Mouse (Mus musculus): ENCODE measurements at regions not wholly inside any gene's neighbourhood (a gene's known extent, or its start where the extent isn't known, plus 50 kb on each side); places are given as distances from the start of the nearest gene placed in this dataset.

GRCm38 (mm10) chr16:74517888-74518287 lies 106.3 kb upstream of the Robo2 start:
- no peak overlapping the region for H3K27ac ChIP-seq (ENCODE audit: low read length)
- no peak overlapping the region for H3K9ac ChIP-seq (replicated peaks; ENCODE audit: low read depth)
- H3K4me3 ChIP-seq (ENCODE audit: low read depth, low read length), result no peak overlapping the region
- no peaks in the 10 kb centered on the region for H3K4me1 ChIP-seq (ENCODE audit: insufficient read depth, low read depth, low read length)
- H3K4me2 ChIP-seq (replicated peaks; ENCODE audit: low read depth, low read length), result no peak overlapping the region
- 84% methylated on average over 1 of the region's 1 CpGs for WGBS
- DNase-seq (ENCODE audit: low spot score) (no peak), ATAC-seq (no peak)
- no peaks in the 10 kb centered on the region for H3K27me3 ChIP-seq (replicated peaks; ENCODE audit: insufficient read depth, low read length)
- TF ChIP-seq EP300 (IDR thresholded peaks at IDR 0.05), result no peak
- H3K9me3 ChIP-seq (ENCODE audit: low read length), result no peaks in the 10 kb centered on the region
- no peaks in the 10 kb centered on the region for H3K36me3 ChIP-seq (ENCODE audit: insufficient read depth, low read length)

GRCm38 (mm10) chr16:74517374-74517773 lies 105.7 kb upstream of the Robo2 start:
- WGBS, result 63% methylated on average over 4 of the region's 4 CpGs
- TF ChIP-seq EP300 (IDR thresholded peaks at IDR 0.05) (no peak), CTCF (IDR thresholded peaks at IDR 0.05) (no peak)

GRCm38 (mm10) chr16:74514481-74514880 lies 102.9 kb upstream of the Robo2 start:
- DNase-seq (ENCODE audit: low spot score) (no peak), ATAC-seq (no peak)
- Histone ChIP-seq H3K4me2 (replicated peaks; ENCODE audit: low read depth, low read length) (no peak overlapping the region), H3K9me3 (ENCODE audit: low read length) (no peaks in the 10 kb centered on the region), H3K36me3 (ENCODE audit: insufficient read depth, low read length) (no peaks in the 10 kb centered on the region), H3K4me3 (ENCODE audit: low read depth, low read length) (no peak overlapping the region), H3K9ac (replicated peaks; ENCODE audit: low read depth) (no peak overlapping the region), H3K27ac (ENCODE audit: low read length) (no peak overlapping the region), H3K4me1 (ENCODE audit: insufficient read depth, low read depth, low read length) (no peaks in the 10 kb centered on the region), H3K27me3 (replicated peaks; ENCODE audit: insufficient read depth, low read length) (no peaks in the 10 kb centered on the region)
- WGBS, result 56% methylated on average over 4 of the region's 4 CpGs
- TF ChIP-seq EP300 (IDR thresholded peaks at IDR 0.05), result no peak
- TF ChIP-seq CTCF (IDR thresholded peaks at IDR 0.05), result no peak

More at GRCm38 (mm10) chr16:74517374-74517773, 105.7 kb upstream of the Robo2 start:
- no peaks in the 10 kb centered on the region for H3K9me3 ChIP-seq (ENCODE audit: low read length)
- H3K4me3 ChIP-seq (ENCODE audit: low read depth, low read length), result no peak overlapping the region
- no peak overlapping the region for H3K4me2 ChIP-seq (replicated peaks; ENCODE audit: low read depth, low read length)
- DNase-seq (ENCODE audit: low spot score) (peak; percentile 8), ATAC-seq (no peak)
- H3K27ac ChIP-seq (ENCODE audit: low read length), result no peak overlapping the region
- no peak overlapping the region for H3K9ac ChIP-seq (replicated peaks; ENCODE audit: low read depth)
- H3K4me1 ChIP-seq (ENCODE audit: insufficient read depth, low read depth, low read length), result no peaks in the 10 kb centered on the region
- H3K27me3 ChIP-seq (replicated peaks; ENCODE audit: insufficient read depth, low read length), result no peaks in the 10 kb centered on the region
- H3K36me3 ChIP-seq (ENCODE audit: insufficient read depth, low read length), result no peaks in the 10 kb centered on the region

- no peak for DNase-seq (ENCODE audit: low spot score)
- ATAC-seq, result no peak
- Histone ChIP-seq H3K36me3 (ENCODE audit: insufficient read depth, low read length) (no peaks in the 10 kb centered on the region), H3K9me3 (ENCODE audit: low read length) (no peaks in the 10 kb centered on the region), H3K27me3 (replicated peaks; ENCODE audit: insufficient read depth, low read length) (no peaks in the 10 kb centered on the region), H3K4me3 (ENCODE audit: low read depth, low read length) (no peak overlapping the region), H3K4me2 (replicated peaks; ENCODE audit: low read depth, low read length) (no peak overlapping the region), H3K27ac (ENCODE audit: low read length) (no peak overlapping the region), H3K9ac (replicated peaks; ENCODE audit: low read depth) (no peak overlapping the region), H3K4me1 (ENCODE audit: insufficient read depth, low read depth, low read length) (no peaks in the 10 kb centered on the region)
- 95% methylated on average over 1 of the region's 1 CpGs for WGBS
- TF ChIP-seq CTCF (IDR thresholded peaks at IDR 0.05) (no peak), EP300 (IDR thresholded peaks at IDR 0.05) (no peak)
Measured at GRCm38 (mm10) chr16:74510383-74510782, 98.8 kb upstream of the Robo2 start.

GRCm38 (mm10) chr16:74509489-74509888 lies 97.9 kb upstream of the Robo2 start:
- Histone ChIP-seq H3K4me1 (ENCODE audit: insufficient read depth, low read depth, low read length) (no peaks in the 10 kb centered on the region), H3K9ac (replicated peaks; ENCODE audit: low read depth) (no peak overlapping the region), H3K4me3 (ENCODE audit: low read depth, low read length) (no peak overlapping the region), H3K27ac (ENCODE audit: low read length) (no peak overlapping the region), H3K4me2 (replicated peaks; ENCODE audit: low read depth, low read length) (no peak overlapping the region), H3K9me3 (ENCODE audit: low read length) (no peaks in the 10 kb centered on the region), H3K36me3 (ENCODE audit: insufficient read depth, low read length) (no peaks in the 10 kb centered on the region), H3K27me3 (replicated peaks; ENCODE audit: insufficient read depth, low read length) (no peaks in the 10 kb centered on the region)
- 91% methylated on average over 2 of the region's 2 CpGs for WGBS
- DNase-seq (ENCODE audit: low spot score) (no peak), ATAC-seq (no peak)
- no peak for TF ChIP-seq CTCF (IDR thresholded peaks at IDR 0.05)
- TF ChIP-seq EP300 (IDR thresholded peaks at IDR 0.05), result no peak

- Histone ChIP-seq H3K9ac (replicated peaks; ENCODE audit: low read depth) (no peak overlapping the region), H3K4me1 (ENCODE audit: insufficient read depth, low read depth, low read length) (no peaks in the 10 kb centered on the region), H3K27me3 (replicated peaks; ENCODE audit: insufficient read depth, low read length) (no peaks in the 10 kb centered on the region), H3K4me2 (replicated peaks; ENCODE audit: low read depth, low read length) (no peak overlapping the region), H3K9me3 (ENCODE audit: low read length) (no peaks in the 10 kb centered on the region), H3K4me3 (ENCODE audit: low read depth, low read length) (no peak overlapping the region), H3K36me3 (ENCODE audit: insufficient read depth, low read length) (no peaks in the 10 kb centered on the region), H3K27ac (ENCODE audit: low read length) (no peak overlapping the region)
- DNase-seq (ENCODE audit: low spot score) (no peak), ATAC-seq (no peak)
- TF ChIP-seq EP300 (IDR thresholded peaks at IDR 0.05) (no peak), CTCF (IDR thresholded peaks at IDR 0.05) (no peak)
Measured at GRCm38 (mm10) chr16:74506719-74507118, 95.1 kb upstream of the Robo2 start.

GRCm38 (mm10) chr16:74506173-74506709 lies 94.6 kb upstream of the Robo2 start:
- TF ChIP-seq EP300 (IDR thresholded peaks at IDR 0.05) (no peak), CTCF (IDR thresholded peaks at IDR 0.05) (no peak)
- no peak for DNase-seq (ENCODE audit: low spot score)
- Histone ChIP-seq H3K4me3 (ENCODE audit: low read depth, low read length) (no peak overlapping the region), H3K36me3 (ENCODE audit: insufficient read depth, low read length) (no peaks in the 10 kb centered on the region), H3K9ac (replicated peaks; ENCODE audit: low read depth) (no peak overlapping the region), H3K4me2 (replicated peaks; ENCODE audit: low read depth, low read length) (no peak overlapping the region), H3K9me3 (ENCODE audit: low read length) (no peaks in the 10 kb centered on the region), H3K27me3 (replicated peaks; ENCODE audit: insufficient read depth, low read length) (no peaks in the 10 kb centered on the region), H3K27ac (ENCODE audit: low read length) (no peak overlapping the region), H3K4me1 (ENCODE audit: insufficient read depth, low read depth, low read length) (no peaks in the 10 kb centered on the region)
- ATAC-seq, result no peak
- WGBS, result 78% methylated on average over 6 of the region's 6 CpGs
